Mouse (Mus musculus): Measurements from ENCODE around the gene Olfr1447. TPM values are rescaled to one million over a fixed set of nuclear protein-coding genes. Genes with fewer than 3 reads are reported as not detected.

The Olfr1447 gene
- not detected for polyA plus RNA-seq (2017; shearing (Covaris generic))

- no peak for ATAC-seq
These were observed at the start of gene Olfr1447 for GRCm38 (mm10) chr19:12903643-12904042. TSS of gene Olfr1447 (minus strand) at chr19:12903743.

GRCm38 (mm10) chr19:12949958-12950357 is 46.4 kb upstream of the Olfr1447 start, which contains the start of gene Olfr1450:
TSS of gene Olfr1450 (plus strand) at chr19:12950258.
- ATAC-seq, result no peak

GRCm38 (mm10) chr19:12930540-12930939 is 27.0 kb upstream of the Olfr1447 start, which contains the start of gene Olfr1449:
TSS of gene Olfr1449 (plus strand) at chr19:12930840.
- ATAC-seq, result no peak

GRCm38 (mm10) chr19:12924319-12924718 is 20.8 kb upstream of the Olfr1447 start, which contains the start of gene Olfr1448:
TSS of gene Olfr1448 (minus strand) at chr19:12924419.
- no peak for ATAC-seq

GRCm38 (mm10) chr19:12893424-12893823 is 10.1 kb downstream of the Olfr1447 start, which contains the start of gene Olfr1446:
TSS of gene Olfr1446 (minus strand) at chr19:12893524.
- no peak for ATAC-seq

GRCm38 (mm10) chr19:12883555-12883954 is 20.0 kb downstream of the Olfr1447 start, which contains the start of gene Olfr1445:
TSS of gene Olfr1445 (plus strand) at chr19:12883855.
- no peak for ATAC-seq

- no peak for ATAC-seq
These were observed 46.6 kb downstream of the Olfr1447 start, which contains the start of gene Olfr1444 for GRCm38 (mm10) chr19:12856983-12857382. TSS of gene Olfr1444 (plus strand) at chr19:12857283.

Other genes with a start within 250 kb of the Olfr1447 start
- not detected for gene Olfr1442, start 233.3 kb downstream of the Olfr1447 start, polyA plus RNA-seq (2017; shearing (Covaris generic))
- not detected for gene Olfr1443, start 225.6 kb downstream of the Olfr1447 start, polyA plus RNA-seq (2017; shearing (Covaris generic))
- not detected for gene Keg1, start 208.0 kb downstream of the Olfr1447 start, polyA plus RNA-seq (2017; shearing (Covaris generic))
- gene Cntf, start 138.1 kb downstream of the Olfr1447 start, polyA plus RNA-seq (2017; shearing (Covaris generic)), result 1 to 10 TPM; 2.4 to 4.2 (median 3.7) TPM
- gene Zfp91, start 107.6 kb downstream of the Olfr1447 start, polyA plus RNA-seq (2017; shearing (Covaris generic)), result 10 to 100 TPM; 17.7 to 22.3 (median 19.1) TPM
- 100 to 1,000 TPM; 257 to 302 (median 261) TPM for gene Lpxn, start 107.5 kb downstream of the Olfr1447 start, polyA plus RNA-seq (2017; shearing (Covaris generic))
- gene Gm5244, start 57.1 kb downstream of the Olfr1447 start, polyA plus RNA-seq (2017; shearing (Covaris generic)), result under 1 TPM; 0.47 to 0.91 (median 0.54) TPM
- 1 to 10 TPM in 1 of 3 experiments, under 1 TPM in 2; 0.70 to 1.3 (median 0.74) TPM for gene Olfr1444, start 46.5 kb downstream of the Olfr1447 start, polyA plus RNA-seq (2017; shearing (Covaris generic))
- not detected for gene Olfr1445, start 19.9 kb downstream of the Olfr1447 start, polyA plus RNA-seq (2017; shearing (Covaris generic))
- not detected for gene Olfr1446, start 10.2 kb downstream of the Olfr1447 start, polyA plus RNA-seq (2017; shearing (Covaris generic))
- gene Olfr1448, start 20.7 kb upstream of the Olfr1447 start, polyA plus RNA-seq (2017; shearing (Covaris generic)), result not detected
- gene Olfr1449, start 27.1 kb upstream of the Olfr1447 start, polyA plus RNA-seq (2017; shearing (Covaris generic)), result not detected
- gene Olfr1450, start 46.5 kb upstream of the Olfr1447 start, polyA plus RNA-seq (2017; shearing (Covaris generic)), result not detected
- not detected for gene Olfr1451, start 91.3 kb upstream of the Olfr1447 start, polyA plus RNA-seq (2017; shearing (Covaris generic))
- not detected for gene Olfr1453, start 124.6 kb upstream of the Olfr1447 start, polyA plus RNA-seq (2017; shearing (Covaris generic))
- gene Olfr1454, start 156.9 kb upstream of the Olfr1447 start, polyA plus RNA-seq (2017; shearing (Covaris generic)), result not detected
- not detected for gene Olfr1457, start 194.1 kb upstream of the Olfr1447 start, polyA plus RNA-seq (2017; shearing (Covaris generic))
- gene Olfr1458, start 203.0 kb upstream of the Olfr1447 start, polyA plus RNA-seq (2017; shearing (Covaris generic)), result not detected
- gene Olfr1459, start 245.8 kb upstream of the Olfr1447 start, polyA plus RNA-seq (2017; shearing (Covaris generic)), result under 1 TPM in 1 of 3 experiments, not detected in 2; 0.08 TPM